Mouse (Mus musculus): ENCODE data around the gene Tmem129.
A peak's percentile ranks its signal among the peaks of the same experiment; 100 is the strongest.

Tmem129 gene

GRCm38 (mm10) chr5:33657787-33658663, at the start of gene Tmem129, which contains the start of gene Tacc3:
TSS of gene Tmem129 (minus strand) at chr5:33658416.
TSS of gene Tacc3 (plus strand) at chr5:33658128.
- DNase-seq (ENCODE audit: low spot score): peak; percentile 98

- DNase-seq (ENCODE audit: low spot score): no peak
Observed at GRCm38 (mm10) chr5:33707163-33707562, 48.9 kb upstream of the Tmem129 start.

GRCm38 (mm10) chr5:33706350-33706629, 48.1 kb upstream of the Tmem129 start:
- DNase-seq (ENCODE audit: low spot score): no peak

- DNase-seq (ENCODE audit: low spot score): no peak
Observed at GRCm38 (mm10) chr5:33705612-33706349, 47.6 kb upstream of the Tmem129 start.

GRCm38 (mm10) chr5:33704945-33705611, 46.9 kb upstream of the Tmem129 start:
- peak; percentile 55 for DNase-seq (ENCODE audit: low spot score)

GRCm38 (mm10) chr5:33703999-33704398, 45.8 kb upstream of the Tmem129 start:
- DNase-seq (ENCODE audit: low spot score): no peak

- DNase-seq (ENCODE audit: low spot score): no peak
Observed at GRCm38 (mm10) chr5:33701832-33702231, 43.6 kb upstream of the Tmem129 start.

- no peak for DNase-seq (ENCODE audit: low spot score)
Observed at GRCm38 (mm10) chr5:33700010-33700409, 41.8 kb upstream of the Tmem129 start.

- DNase-seq (ENCODE audit: low spot score): no peak
Observed at GRCm38 (mm10) chr5:33698669-33699068, 40.5 kb upstream of the Tmem129 start.

- peak; percentile 48 for DNase-seq (ENCODE audit: low spot score)
Observed at GRCm38 (mm10) chr5:33697947-33698512, 39.8 kb upstream of the Tmem129 start.

- no peak for DNase-seq (ENCODE audit: low spot score)
Observed at GRCm38 (mm10) chr5:33697534-33697933, 39.3 kb upstream of the Tmem129 start.

- no peak for DNase-seq (ENCODE audit: low spot score)
Observed at GRCm38 (mm10) chr5:33696430-33696829, 38.2 kb upstream of the Tmem129 start.

- DNase-seq (ENCODE audit: low spot score): no peak
Observed at GRCm38 (mm10) chr5:33695718-33696121, 37.5 kb upstream of the Tmem129 start.

GRCm38 (mm10) chr5:33694848-33695717, 36.9 kb upstream of the Tmem129 start:
- peak; percentile 52 for DNase-seq (ENCODE audit: low spot score)

- no peak for DNase-seq (ENCODE audit: low spot score)
Observed at GRCm38 (mm10) chr5:33694461-33694847, 36.2 kb upstream of the Tmem129 start.

- DNase-seq (ENCODE audit: low spot score): no peak
Observed at GRCm38 (mm10) chr5:33692393-33692792, 34.2 kb upstream of the Tmem129 start.

GRCm38 (mm10) chr5:33689852-33690645, 31.8 kb upstream of the Tmem129 start:
- no peak for DNase-seq (ENCODE audit: low spot score)

- DNase-seq (ENCODE audit: low spot score): no peak
Observed at GRCm38 (mm10) chr5:33689221-33689844, 31.1 kb upstream of the Tmem129 start.

GRCm38 (mm10) chr5:33688278-33689220, 30.3 kb upstream of the Tmem129 start:
- DNase-seq (ENCODE audit: low spot score): no peak
